Mouse (Mus musculus) right cerebral cortex, postnatal 14 days (tissue): ENCODE measurements around the gene Serpina3g.
"Not testable (repeated sequence)": the region's sequence is repeated elsewhere in the genome, so short reads cannot be mapped to it uniquely, and the experiment has no call there.

Experiments used
- DNase-seq: peaks from one replicate; pipeline ENCODE4 v3.0.0; 2022

Serpina3g gene

DNA sequence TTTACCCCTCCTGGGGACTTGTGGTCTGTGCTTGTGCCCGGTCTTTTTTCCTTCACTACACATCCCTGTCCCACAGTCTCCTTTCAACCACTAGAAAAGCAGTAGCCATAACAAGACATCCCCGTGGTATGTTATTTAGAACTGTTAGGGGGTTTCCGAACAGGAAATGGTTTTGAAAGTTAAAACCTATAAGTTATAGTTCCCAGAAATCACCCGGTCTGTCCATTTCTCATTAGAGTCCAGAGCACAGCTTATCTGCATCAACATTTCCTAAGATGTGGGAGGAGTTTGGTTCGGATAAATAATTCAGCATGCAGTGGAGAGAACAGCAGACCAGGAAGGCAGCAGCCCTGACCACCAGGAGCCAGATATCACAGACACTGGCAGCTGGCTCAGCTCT, at the start of gene Serpina3g:
Serpina3g (plus strand) TSS at position 331 of the 400 bp plus-strand sequence.
- no peak for DNase-seq

DNA sequence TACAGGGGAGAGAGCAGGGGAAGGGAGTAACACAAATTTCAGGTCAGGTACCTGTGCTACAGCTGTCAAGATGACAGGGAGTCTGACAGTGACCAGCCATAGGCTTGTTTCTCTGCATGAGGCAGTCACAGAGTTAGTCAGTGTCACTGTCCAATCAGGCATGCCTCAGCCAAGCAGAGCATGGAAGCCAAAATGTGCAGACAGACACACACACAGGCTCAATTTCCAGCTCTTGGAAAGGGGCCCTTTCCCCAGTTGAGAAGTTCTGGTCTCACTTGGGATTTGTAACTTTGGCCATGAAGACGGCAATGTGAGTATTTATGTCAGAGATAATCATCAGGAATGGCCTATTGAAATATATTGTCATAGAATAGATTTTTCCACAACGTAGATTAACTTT, 46.8 kb upstream of the Serpina3g start:
- DNase-seq = no peak

DNA sequence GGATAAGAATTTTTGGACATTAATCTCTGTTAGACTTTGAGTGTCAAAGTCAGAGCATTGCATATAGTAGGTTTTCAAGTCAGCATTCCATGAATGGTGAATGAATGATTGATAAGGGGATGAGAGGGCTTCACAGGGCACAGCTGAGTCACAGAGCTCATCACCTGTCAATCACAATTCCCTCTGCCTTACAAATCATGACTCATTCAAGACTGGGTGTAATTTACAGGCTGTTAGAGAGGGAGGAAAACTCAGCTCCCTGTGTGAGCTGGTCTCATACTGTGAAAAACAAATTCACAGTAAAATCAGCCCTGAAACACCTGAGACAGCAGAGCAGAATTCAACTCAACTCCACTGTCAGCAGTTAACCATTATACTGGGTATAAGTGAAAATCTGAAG, 45.2 kb upstream of the Serpina3g start:
- no peak for DNase-seq

DNA sequence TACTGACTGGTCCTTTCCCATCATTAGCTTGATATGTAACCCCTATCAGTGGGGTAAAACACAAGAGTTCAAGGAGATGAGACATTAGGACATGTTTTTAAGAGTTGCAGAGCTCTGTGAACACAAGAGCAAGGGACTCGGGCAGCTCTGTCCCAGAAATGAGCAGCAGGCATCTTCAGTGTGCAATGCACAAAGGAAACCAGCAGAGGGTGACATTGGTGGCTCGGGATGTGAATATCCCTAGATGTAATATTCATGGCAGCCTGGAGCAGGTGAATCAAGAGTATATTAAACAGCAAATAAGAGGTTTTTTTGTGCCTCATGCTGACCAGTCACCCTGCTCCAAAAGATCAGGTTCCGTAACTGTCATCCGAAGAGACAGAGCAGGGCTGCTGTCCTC, 26.9 kb upstream of the Serpina3g start:
- no peak for DNase-seq

DNA sequence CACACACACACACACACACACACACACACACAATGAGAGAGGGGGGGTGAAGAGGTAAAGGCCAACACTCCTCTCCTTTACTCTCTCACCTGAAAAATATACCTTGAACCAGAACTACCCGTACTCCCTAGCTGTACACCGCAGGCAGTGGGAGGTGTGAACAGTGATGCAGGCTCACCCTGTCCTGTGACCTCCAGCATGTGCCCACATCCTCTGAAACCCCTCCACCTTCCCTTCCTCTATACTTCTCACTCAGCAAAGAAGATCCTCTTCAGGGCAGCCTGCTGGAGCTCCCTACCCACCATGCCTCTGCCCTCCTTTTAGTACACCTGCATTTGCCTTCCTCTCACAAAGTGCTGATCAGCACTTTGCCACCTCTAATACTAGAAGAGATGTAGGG, 26.2 kb upstream of the Serpina3g start:
- no peak for DNase-seq

DNA sequence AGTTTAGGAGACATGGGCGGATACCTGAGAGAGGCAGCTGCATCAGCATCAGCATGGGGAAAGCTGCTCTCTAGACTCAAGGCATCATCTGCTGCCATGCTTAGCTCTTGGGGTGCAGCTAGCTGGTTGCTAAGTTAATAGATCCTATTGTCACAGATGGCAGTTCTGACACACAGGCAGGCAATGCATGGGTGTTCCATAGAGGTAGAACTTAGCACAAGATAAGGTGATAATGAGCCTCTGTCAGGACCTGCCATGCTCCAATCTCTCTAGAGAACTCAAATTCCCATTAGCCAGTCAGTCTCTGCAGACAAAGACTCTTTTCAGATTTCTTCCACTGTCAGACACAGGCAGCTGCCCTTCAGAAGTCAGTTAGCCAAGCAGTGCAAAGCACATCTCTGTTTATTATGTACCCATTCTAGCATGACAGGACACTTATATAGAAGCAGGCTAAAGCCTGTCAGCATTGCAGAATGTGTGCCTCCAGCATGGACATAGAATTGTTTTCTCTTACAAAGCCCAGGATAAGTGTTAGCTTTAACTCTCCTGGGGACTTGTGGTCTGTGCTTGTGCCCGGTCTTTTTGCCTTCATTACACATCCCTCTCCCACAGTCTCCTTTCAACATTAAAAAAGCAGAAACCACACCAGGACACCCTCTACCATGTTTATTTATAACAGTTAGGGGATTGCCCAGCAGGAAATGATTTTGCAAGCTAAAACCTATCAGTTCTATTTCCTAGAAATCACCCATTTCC, 22.2 kb upstream of the Serpina3g start:
- DNase-seq = no peak

DNA sequence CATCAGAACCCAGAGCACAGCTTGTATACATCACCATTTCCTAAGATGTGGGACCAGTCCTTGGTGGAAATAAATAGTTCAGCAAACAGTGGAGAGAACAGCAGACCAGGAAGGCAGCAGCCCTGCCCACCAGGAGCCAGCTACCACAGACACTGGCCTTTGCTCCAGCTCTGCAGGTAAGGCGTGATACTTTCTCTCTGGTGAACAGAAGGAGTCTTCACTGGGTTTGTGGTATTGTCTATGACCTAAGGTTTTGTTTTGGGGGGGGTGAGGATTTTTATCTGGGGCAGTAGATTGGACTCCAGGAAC, 21.6 kb upstream of the Serpina3g start, which contains the start of gene Serpina3f:
Serpina3f (plus strand) TSS at position 100 of the 309 bp plus-strand sequence.
- DNase-seq = no peak

DNA sequence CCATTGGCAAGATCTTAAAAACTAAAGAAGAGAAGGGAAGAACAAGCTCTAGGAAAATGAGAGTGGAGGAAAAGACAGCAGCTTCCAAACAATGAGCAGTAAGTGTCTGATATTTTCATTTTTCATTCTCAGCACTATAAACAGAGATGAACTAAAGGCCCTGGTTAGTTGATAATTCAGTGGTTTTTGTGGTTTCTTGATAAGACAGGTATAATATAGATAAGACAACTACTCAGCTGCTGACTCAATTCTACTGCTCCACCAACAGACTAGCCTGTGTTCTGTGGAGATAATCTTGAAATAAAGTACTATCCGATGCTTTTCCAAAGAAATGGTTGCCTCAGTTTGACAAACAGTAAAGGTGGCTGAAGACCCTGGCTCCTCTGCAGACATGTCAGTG, 20.8 kb upstream of the Serpina3g start:
- no peak for DNase-seq

DNA sequence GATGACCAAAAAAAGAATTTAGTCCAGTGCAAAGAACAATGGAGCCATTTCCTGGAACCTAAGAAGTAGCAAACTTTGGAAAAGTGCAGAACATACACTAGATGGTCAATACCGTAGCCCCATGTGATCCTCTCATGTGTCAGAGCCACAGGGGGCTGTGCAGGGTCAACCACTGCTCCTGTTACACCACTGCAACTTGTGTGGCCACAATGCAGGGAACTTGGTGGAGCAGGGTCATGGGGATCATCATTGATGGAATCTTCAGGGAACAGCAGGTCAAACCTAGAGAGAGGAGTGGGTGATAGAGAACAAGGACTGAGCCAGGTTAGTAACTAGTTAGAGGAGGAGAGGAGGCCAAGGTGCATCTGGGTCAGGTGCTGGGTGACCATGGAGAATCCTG, 14.4 kb upstream of the Serpina3g start:
- DNase-seq = no peak

DNA sequence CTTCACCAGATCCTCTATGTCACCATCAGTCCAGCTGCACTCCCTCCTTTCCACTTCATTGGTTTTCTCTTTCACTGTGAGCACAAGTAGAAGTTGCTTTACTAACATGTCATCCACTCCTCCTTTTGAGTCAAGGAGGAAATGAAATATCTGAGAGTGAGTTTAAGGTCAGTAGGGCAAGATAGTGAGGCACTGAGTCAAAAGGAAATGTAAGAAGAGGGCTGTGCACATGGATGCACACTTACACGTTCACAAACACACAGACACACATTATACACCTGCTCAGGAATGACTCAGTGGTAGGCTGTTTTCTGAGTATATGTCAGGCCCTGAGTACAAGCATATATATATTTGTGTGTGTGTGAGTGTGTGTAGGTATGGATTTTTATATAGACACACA, 12.4 kb upstream of the Serpina3g start:
- no peak for DNase-seq

DNA sequence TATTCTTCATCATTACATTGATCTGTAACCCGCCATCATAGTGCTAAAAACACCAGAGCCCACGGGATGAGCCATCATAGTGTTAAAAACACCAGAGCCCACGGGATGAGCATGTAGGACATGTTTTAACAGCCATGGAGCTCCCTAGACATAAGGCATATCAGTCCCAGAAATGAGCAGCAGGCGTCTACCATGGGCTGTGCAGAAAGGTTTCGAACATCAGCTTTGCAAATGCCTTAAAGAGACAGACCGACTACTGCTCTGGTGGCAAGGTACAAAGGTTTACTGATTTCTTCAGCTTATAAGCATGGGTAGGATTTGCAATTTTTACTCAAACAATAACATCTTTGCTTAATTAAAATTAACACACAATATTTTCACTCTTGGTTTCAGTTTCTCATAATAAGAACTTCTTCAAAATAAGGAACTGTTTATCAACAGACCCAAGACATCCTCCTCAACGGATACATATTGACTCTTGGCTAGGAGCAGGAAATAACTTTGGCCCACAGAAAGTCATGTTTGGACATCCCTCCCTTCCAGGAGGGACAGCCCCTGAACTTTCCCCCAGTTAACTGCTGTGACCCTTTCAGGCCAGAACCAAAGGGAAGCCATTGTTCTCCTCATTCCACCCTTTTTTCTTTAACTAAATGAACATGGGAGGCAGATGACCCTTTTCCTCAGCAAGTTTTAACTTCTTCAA, 11.3 kb upstream of the Serpina3g start:
- DNase-seq = no peak

DNA sequence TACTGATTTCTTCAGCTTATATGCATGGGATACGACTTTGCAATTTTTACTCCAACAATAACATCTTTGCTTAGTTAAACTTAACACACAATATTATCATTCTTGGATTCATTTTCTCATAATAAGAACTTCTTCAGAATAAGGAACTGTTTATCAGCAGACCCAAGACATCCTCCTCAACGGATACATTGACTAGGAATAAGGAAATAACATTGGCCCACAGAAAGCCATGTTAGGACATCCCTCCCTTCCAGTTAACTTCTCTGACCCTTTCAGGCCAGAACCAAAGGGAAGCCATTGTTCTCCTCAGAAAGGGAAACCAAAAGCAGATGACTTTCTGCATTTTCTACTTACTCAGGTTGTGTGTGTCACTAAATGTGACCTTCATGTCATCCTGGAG, 5.3 kb upstream of the Serpina3g start:
- DNase-seq = no peak

DNA sequence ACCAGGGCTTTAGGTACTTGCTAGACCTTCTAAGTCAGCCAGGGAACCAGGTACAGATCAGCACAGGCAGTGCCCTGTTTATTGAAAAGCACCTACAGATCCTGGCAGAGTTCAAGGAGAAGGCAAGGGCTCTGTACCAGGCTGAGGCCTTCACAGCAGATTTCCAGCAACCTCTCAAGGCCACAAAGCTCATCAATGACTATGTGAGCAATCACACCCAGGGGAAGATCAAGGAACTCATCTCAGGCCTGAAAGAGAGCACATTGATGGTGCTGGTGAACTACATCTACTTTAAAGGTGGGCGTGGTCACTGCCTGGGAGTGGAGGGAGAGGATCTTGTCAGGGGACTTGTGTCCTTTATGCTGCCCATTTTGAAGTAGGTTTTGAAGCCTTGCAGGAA, 2.0 kb downstream of the Serpina3g start:
- DNase-seq = not testable (repeated sequence)

DNA sequence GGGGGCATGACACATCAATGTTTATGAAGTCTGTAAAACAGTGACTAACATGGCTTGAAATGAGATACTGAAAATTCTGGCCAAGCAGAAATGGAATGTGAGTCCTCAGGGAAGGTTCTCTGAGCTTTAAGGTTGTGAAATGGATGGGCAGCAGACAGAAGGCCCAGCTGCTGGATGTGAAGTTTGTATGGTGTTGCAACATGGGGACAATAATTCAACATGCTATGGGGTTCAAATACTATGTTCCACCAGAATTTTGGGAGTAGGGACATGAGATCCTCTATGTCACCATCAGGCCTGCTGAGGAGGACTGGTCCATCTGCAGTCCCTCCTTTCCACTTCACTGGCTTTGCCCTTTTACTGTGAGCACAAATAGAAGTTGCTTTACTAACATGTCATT, 7.3 kb downstream of the Serpina3g start:
- DNase-seq = no peak

DNA sequence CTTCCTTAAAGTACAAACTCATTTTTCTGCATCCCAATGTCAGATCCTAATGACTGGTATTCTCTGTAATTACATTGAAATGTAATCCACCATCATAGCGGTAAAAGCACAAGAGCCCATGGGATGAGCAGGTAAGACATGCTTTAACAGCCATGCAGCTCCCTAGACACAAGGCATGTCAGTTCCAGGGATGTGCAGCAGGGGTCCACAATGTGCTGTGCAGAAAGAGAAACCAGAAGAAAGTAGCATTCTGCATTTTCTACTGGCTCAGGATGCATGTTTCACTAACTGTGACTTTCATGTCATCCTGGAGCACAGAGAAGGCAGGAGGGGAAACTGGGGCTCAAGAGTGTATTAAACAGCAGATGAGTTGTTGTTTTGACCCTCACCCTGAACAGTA, 9.0 kb downstream of the Serpina3g start:
- peak; percentile 56 for DNase-seq

DNA sequence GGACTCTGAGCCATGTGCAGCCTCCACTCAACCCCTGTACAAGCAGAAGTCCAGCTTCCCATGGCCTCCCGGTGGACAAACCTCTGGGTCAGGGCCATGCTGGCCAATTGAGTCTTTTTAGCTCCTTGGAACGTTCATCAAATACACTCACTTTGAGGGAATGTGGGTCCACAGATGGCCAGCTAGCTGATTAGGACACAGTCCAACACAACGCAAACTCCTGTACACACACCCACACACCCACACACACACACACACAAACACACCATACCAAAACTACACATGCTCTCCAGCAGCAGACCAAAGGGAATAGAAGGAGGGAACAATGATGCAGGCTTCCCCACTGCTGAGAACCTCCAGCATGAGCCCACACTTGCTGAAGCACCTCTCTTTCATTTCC, 9.6 kb downstream of the Serpina3g start:
- peak; percentile 9 for DNase-seq

DNA sequence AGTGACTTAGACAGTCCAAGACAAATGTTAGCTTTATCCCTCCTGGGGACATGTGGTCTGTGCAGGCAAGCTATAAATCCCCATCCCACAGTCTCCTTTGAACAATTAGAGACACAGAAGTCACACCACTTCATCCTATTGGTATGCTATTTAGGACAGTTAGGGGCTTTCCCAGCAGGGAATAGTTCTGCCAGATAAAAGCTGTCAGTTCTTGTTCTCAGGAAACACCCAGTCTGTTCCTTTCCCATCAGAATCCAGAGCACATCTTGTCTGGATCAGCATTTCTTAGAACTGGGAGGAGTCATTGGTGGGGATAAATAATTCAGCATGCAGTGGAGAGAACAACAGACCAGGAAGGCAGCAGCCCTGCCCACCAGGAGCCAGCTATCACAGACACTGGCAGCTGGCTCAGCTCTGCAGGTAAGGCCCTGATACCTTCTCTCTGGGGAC, 11.5 kb downstream of the Serpina3g start:
- no peak for DNase-seq

DNA sequence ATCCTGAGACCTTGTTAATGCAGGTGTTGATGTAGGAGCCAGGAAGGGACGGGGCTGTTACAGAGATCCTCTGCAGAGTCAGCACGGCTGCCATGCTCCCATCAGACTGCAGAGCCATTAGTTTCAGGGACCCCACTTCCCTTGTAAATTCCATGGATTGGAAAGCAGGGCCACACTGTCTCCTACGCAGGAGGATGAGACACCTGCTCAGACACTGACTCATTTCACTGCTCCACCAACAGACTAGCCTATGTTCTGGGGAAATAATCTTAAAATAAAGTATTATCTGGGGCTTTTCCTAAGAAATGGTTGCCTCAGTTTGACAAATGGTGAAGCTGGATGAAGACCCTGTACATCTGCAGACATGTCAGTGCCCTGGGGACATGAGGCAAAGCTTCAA, 12.2 kb downstream of the Serpina3g start:
- no peak for DNase-seq

DNA sequence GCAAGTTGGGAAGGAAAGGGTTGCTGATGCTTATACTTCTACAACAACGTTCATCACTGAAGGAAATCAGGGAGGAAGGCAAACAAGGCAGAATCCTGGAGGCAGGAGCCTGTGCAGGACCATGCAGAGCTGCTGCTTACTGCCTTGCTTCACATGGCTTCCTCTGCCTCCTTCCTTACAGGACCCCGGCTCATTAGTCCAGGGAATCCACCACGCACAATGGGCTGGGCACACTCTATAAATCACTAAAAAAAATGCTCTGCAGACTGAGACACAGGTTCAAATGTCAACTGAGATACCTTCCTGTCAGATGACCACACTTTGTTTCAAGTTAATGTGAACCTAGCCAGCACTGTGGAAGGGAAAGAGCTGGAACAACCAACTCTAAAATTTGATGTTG, 25.0 kb downstream of the Serpina3g start:
- DNase-seq = no peak

DNA sequence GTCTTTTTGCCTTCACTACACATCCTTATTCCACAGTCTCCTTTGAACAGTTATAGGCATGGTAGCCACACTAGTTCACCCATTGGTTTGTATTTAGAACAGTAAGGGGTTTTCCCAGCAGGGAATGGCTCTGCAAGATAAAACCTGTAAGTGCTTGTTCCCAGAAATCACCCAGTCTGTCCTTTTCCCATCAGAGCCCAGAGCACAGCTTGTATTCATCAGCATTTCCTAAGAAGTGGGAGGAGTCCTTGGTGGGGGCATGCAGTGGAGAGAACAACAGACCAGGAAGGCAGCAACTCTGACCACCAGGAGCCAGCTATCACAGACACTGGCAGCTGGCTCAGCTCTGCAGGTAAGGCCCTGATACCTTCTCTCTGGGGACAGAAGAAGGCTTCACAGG, 26.8 kb downstream of the Serpina3g start, which contains the start of gene Serpina3i:
Serpina3i (plus strand) TSS at position 260 of the 400 bp plus-strand sequence.
- no peak for DNase-seq

DNA sequence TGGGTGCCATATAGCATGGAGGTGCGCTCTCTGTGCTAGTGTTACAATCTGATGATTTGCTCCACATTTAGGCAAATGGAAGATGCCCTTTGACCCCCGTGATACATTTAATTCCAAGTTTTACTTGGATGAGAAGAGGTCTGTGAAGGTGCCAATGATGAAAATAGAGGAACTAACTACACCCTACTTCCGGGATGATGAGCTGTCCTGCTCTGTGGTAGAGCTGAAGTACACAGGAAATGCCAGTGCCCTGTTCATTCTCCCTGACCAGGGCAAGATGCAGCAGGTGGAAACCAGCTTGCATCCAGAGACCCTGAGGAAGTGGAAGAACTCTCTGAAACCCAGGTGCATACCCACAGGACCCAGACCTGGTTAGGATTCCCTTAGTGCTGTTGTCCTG, 30.3 kb downstream of the Serpina3g start:
- DNase-seq = no peak

DNA sequence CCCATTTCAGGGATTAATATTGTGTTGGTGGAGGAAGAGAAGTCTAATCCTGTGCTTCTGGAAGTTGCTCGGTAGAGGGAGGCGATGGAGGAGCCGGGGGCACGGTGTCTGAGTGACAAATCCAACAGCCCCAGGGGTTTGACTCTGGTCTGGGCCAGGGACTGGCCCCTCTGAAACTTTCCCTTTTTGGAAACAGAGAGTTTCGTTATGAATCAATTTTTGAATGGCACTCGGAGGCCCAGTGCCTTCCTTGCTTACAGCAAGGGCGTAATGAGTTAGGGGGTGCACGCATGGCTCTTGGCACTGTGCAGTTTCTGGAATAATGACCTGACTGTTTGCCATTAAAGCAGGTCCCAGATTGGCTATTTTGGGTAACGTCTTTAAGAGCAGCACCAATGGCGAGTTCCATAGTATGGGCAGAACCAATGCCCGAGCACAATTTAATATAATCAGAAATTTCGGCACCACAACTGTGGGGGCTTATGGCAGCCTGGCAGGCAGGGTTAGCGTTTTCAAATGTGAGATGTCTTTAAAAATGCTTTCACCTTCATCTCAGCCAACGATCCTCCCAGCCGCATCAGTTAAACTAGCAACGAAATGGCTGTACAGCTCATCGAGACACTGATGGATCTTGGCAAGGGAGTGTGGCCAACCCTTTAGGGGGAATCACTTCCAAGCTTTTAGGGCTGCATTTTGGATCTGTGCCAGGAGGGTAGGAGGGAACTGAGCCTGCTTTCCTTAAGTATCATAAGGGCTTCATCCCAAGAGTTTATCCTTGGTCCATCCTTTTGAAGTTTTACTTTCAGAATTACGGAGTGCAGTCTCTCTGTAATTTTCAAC, 42.4 kb downstream of the Serpina3g start:
- DNase-seq = no peak

DNA sequence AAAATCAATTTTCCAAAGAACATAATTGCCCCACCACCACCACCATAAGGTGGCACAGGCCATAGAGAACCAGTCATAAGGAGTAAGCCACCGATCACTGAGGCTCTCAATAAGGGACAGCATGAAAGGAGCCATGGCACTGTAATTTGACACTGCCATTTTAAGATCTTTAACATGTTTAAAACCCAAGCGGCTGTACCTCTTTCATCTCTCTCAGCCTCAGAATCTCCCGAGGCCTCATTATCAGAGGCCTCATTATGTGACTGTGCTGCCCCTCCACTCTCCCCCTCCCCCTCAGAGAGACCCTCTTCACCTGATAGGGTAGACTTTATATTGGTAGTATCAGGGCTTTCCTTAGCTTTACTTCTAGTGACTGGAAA, 43.0 kb downstream of the Serpina3g start:
- no peak for DNase-seq

DNA sequence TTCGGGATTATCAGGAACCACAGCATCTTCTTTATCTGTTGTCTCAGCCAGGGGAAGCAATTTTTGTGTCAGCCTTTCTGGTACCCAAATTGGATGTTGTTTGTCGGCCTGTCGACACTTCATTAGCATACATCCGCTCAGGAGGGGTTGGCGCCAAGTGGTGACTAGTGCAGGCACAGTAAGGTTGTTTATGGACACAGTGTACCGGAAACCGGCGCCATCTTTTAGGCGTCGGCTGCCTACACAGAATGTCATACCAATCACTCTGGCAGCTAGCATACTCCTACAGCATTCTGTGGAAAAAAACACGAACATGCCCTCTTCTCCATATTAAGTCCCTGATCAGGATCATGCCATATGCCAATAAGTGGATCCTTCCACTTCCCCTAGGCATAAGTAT, 47.3 kb downstream of the Serpina3g start:
- no peak for DNase-seq
